Mouse (Mus musculus): ENCODE data around the gene Schip1.

DNA sequence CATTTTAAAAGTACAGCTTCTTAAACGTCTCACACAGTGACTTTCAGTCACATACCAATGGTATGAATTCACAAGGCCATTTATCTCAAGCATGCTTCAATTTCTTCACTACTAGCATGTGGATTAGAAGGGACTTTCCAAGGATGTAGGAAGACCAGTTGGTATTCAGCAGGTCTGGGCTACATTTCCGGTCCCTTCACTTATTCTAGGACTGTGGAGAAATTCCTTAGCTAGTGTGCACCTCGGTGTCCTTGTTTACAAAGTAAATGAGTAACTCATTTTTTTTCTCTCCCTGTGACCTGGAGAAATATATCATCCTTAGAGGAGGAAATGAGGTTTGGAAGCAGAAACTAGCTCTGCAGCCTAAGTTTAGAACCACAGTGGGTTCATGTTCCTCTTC is 405.5 kb downstream of the Schip1 start:
- no peak for TF ChIP-seq CTCF (conservative IDR thresholded peaks at IDR 0.05; ENCODE audit: insufficient read depth, insufficient read length, low read depth, low read length)
- TF ChIP-seq POLR2A (IDR thresholded peaks at IDR 0.05; ENCODE audit: low read depth, low read length) = no peak

All from kidney, adult 2 months (tissue).